Mouse (Mus musculus) stomach, postnatal 0 days (tissue): ENCODE measurements at regions not wholly inside any gene's neighbourhood (a gene's known extent, or its start where the extent isn't known, plus 50 kb on each side); places are given as distances from the start of the nearest gene placed in this dataset.

Source experiments
- ATAC-seq: fragments of 200-750 bp; cut with Nextera tagmentation; 2 replicates; pipeline ENCODE4 v1.8.0; 2017; ENCODE audit not compliant: low FRiP score, low TSS enrichment
- DNase-seq: peaks from one replicate; pipeline ENCODE4 v3.0.0-alpha.2; 2016; ENCODE audit warnings: low spot score
- H3K27ac ChIP-seq: fragments of 300-500 bp; sonication (generic); replicated peaks from 2 replicates; pipeline ENCODE4 v1.5.1; 2014; ENCODE audit warnings: mild to moderate bottlenecking, control low read depth
- H3K27me3 ChIP-seq: fragments of 300-500 bp; sonication (generic); 2 replicates; pipeline ENCODE4 v1.6.1; 2014; ENCODE audit warnings: low read length; ENCODE audit not compliant: control insufficient read depth, insufficient read depth
- H3K36me3 ChIP-seq: fragments of 300-500 bp; sonication (generic); 2 replicates; pipeline ENCODE4 v1.6.1; 2014; ENCODE audit warnings: low read length, mixed read lengths; ENCODE audit not compliant: control insufficient read depth, insufficient read depth
- H3K4me1 ChIP-seq: fragments of 300-500 bp; sonication (generic); replicated peaks from 2 replicates; pipeline ENCODE4 v1.6.1; 2014; ENCODE audit warnings: antibody characterized with exemption; ENCODE audit not compliant: control insufficient read depth, insufficient read depth
- H3K4me2 ChIP-seq: fragments of 300-500 bp; sonication (generic); replicated peaks from 2 replicates; pipeline ENCODE4 v1.6.1; 2014; ENCODE audit warnings: low read depth, mild to moderate bottlenecking, control low read depth, moderate library complexity
- H3K4me3 ChIP-seq: fragments of 300-500 bp; sonication (generic); 2 replicates; pipeline ENCODE4 v1.5.1; 2014; ENCODE audit warnings: low read depth, low read length, control low read depth
- H3K9ac ChIP-seq: fragments of 300-500 bp; sonication (generic); 2 replicates; pipeline ENCODE4 v1.6.1; 2014; ENCODE audit warnings: mild to moderate bottlenecking, low read length, control low read depth, mixed read lengths
- H3K9me3 ChIP-seq: fragments of 300-500 bp; sonication (generic); 2 replicates; pipeline ENCODE4 v1.6.1; 2016; ENCODE audit warnings: low read length; ENCODE audit not compliant: control insufficient read depth
- CTCF ChIP-seq: IDR thresholded peaks from 2 replicates; pipeline ENCODE4 v1.5.1; 2016; ENCODE audit warnings: antibody characterized with exemption, low read depth, mild to moderate bottlenecking, moderate library complexity
- EP300 ChIP-seq: optimal IDR thresholded peaks from 2 replicates; pipeline ENCODE3; 2016; ENCODE audit warnings: antibody characterized with exemption
- WGBS: fragments of 180-500 bp; shearing (Covaris S2); extraction: QIAGEN DNeasy Blood & Tissue Kit; methylation state at CpG from one replicate; pipeline ENCODE4 v1.1.7; 2014; 5-methylcytosine and 5-hydroxymethylcytosine counted together

- H3K9ac ChIP-seq: no peak overlapping the region
- H3K27ac ChIP-seq: no peak overlapping the region
- H3K4me2 ChIP-seq: no peak overlapping the region
- TF ChIP-seq EP300 (no peak), CTCF (no peak)
- 64% methylated on average over 7 of the region's 7 CpGs for WGBS
- no peaks in the 10 kb centered on the region for H3K36me3 ChIP-seq
- H3K9me3 ChIP-seq: no peaks in the 10 kb centered on the region
- H3K4me1 ChIP-seq: peaks cover 7% of the 10 kb centered on the region
- H3K27me3 ChIP-seq: no peaks in the 10 kb centered on the region
- no peak for ATAC-seq
- no peak overlapping the region for H3K4me3 ChIP-seq
- no peak for DNase-seq
Observed at GRCm38 (mm10) chr14:24901726-24902125, 414.8 kb downstream of the Rps24 start.

- 13% methylated on average over 3 of the region's 4 CpGs for WGBS
- peaks cover 7% of the 10 kb centered on the region for H3K4me1 ChIP-seq
- H3K4me2 ChIP-seq: no peak overlapping the region
- TF ChIP-seq CTCF: peak; percentile 62
- TF ChIP-seq EP300: no peak
- H3K4me3 ChIP-seq: no peak overlapping the region
- H3K36me3 ChIP-seq: no peaks in the 10 kb centered on the region
- H3K9ac ChIP-seq: no peak overlapping the region
- ATAC-seq (peak; percentile 75; the same call in 1 of the 2 replicates), DNase-seq (peak; percentile 18)
- H3K27me3 ChIP-seq: no peaks in the 10 kb centered on the region
- no peaks in the 10 kb centered on the region for H3K9me3 ChIP-seq
- no peak overlapping the region for H3K27ac ChIP-seq
Observed at GRCm38 (mm10) chr14:24902870-24903269, 415.9 kb downstream of the Rps24 start.

- DNase-seq: no peak
- no peak overlapping the region for H3K27ac ChIP-seq
Observed at GRCm38 (mm10) chr14:24904712-24905111, 417.8 kb downstream of the Rps24 start.

GRCm38 (mm10) chr14:24906916-24907315 is 420.0 kb downstream of the Rps24 start:
- ATAC-seq (no peak), DNase-seq (no peak)
- TF ChIP-seq EP300: no peak
- TF ChIP-seq CTCF: no peak
- H3K36me3 ChIP-seq: no peaks in the 10 kb centered on the region
- no peaks in the 10 kb centered on the region for H3K4me1 ChIP-seq
- H3K9ac ChIP-seq: no peak overlapping the region
- H3K27me3 ChIP-seq: no peaks in the 10 kb centered on the region
- H3K9me3 ChIP-seq: no peaks in the 10 kb centered on the region
- H3K4me2 ChIP-seq: no peak overlapping the region
- H3K4me3 ChIP-seq: no peak overlapping the region
- no peak overlapping the region for H3K27ac ChIP-seq
- 70% methylated on average over 7 of the region's 7 CpGs for WGBS

More at GRCm38 (mm10) chr14:24904712-24905111, 417.8 kb downstream of the Rps24 start:
- ATAC-seq: no peak
- H3K36me3 ChIP-seq: no peaks in the 10 kb centered on the region
- no peaks in the 10 kb centered on the region for H3K9me3 ChIP-seq
- H3K9ac ChIP-seq: no peak overlapping the region
- H3K27me3 ChIP-seq: no peaks in the 10 kb centered on the region
- peaks cover 7% of the 10 kb centered on the region for H3K4me1 ChIP-seq
- WGBS: 70% methylated on average over 6 of the region's 6 CpGs
- H3K4me2 ChIP-seq: no peak overlapping the region
- TF ChIP-seq CTCF (no peak), EP300 (no peak)
- H3K4me3 ChIP-seq: no peak overlapping the region

GRCm38 (mm10) chr14:24908377-24908776 is 421.5 kb downstream of the Rps24 start:
- no peak overlapping the region for H3K4me3 ChIP-seq
- no peaks in the 10 kb centered on the region for H3K27me3 ChIP-seq
- no peak overlapping the region for H3K9ac ChIP-seq
- no peaks in the 10 kb centered on the region for H3K9me3 ChIP-seq
- no peaks in the 10 kb centered on the region for H3K36me3 ChIP-seq
- 86% methylated on average over 4 of the region's 4 CpGs for WGBS
- H3K4me1 ChIP-seq: no peaks in the 10 kb centered on the region
- H3K4me2 ChIP-seq: no peak overlapping the region
- no peak for ATAC-seq
- H3K27ac ChIP-seq: no peak overlapping the region
- no peak for DNase-seq
- TF ChIP-seq CTCF: no peak
- no peak for TF ChIP-seq EP300

GRCm38 (mm10) chr14:24911621-24912020 is 424.7 kb downstream of the Rps24 start:
- Histone ChIP-seq H3K4me3 (no peak overlapping the region), H3K27me3 (no peaks in the 10 kb centered on the region), H3K9ac (no peak overlapping the region), H3K4me2 (no peak overlapping the region), H3K36me3 (no peaks in the 10 kb centered on the region), H3K27ac (no peak overlapping the region), H3K9me3 (no peaks in the 10 kb centered on the region), H3K4me1 (no peaks in the 10 kb centered on the region)
- TF ChIP-seq CTCF (no peak), EP300 (no peak)
- 49% methylated on average over 6 of the region's 6 CpGs for WGBS
- ATAC-seq (peak; percentile 60; the same call in 1 of the 2 replicates), DNase-seq (no peak)
